Mouse (Mus musculus) ES-Bruce4 (cell line): ENCODE measurements at regions not wholly inside any gene's neighbourhood (a gene's known extent, or its start where the extent isn't known, plus 50 kb on each side); places are given as distances from the start of the nearest gene placed in this dataset.

Experiments
- CTCF ChIP-seq: IDR thresholded peaks from one replicate; pipeline ENCODE4 v1.8.1; 2011; ENCODE audit warnings: low read depth, low read length
- EP300 ChIP-seq: IDR thresholded peaks from 2 replicates; pipeline ENCODE4 v1.6.1; 2011; ENCODE audit warnings: low read depth, low read length; ENCODE audit not compliant: insufficient read depth
- POLR2A ChIP-seq: IDR thresholded peaks from one replicate; pipeline ENCODE4 v1.8.1; 2011; ENCODE audit warnings: low read length; ENCODE audit not compliant: insufficient read depth

DNA sequence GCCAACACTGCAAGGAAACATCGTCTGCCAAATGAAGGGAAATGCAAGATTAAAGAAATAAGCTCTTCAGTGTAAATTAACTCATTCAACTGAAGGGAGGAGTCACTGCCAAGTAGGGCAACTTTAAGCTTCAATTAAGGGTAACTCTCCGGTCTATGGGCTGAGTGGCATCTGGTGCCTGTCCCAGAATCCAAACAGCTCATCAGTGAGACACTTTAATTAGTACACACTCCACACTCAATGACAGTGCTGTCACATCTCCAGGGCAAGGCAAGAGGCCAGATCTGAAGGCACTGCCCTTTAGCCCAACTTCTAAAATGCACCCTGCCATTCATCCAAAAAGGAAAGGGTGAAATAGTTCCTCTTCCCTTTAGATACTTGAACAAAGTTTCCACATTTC lies 549.3 kb upstream of the Jmjd1c start:
- TF ChIP-seq POLR2A (no peak), EP300 (no peak), CTCF (no peak)
